Mouse (Mus musculus) forebrain, embryonic 11.5 days (tissue): ENCODE measurements around the gene Pold1. TPM values are rescaled to one million over a fixed set of nuclear protein-coding genes. Genes with fewer than 3 reads are reported as not detected.

ENCODE experiments used
- ATAC-seq: fragments of 200-750 bp; cut with Nextera tagmentation; replicated peaks from 2 replicates; pipeline ENCODE4 v1.8.0; 2017; ENCODE audit warnings: moderate TSS enrichment; ENCODE audit not compliant: low FRiP score
- DNase-seq: peaks from one replicate; pipeline ENCODE4 v3.0.0-alpha.2; 2017; ENCODE audit warnings: low spot score
- H3K27ac ChIP-seq: fragments of 300-500 bp; sonication (generic); 2 replicates; pipeline ENCODE4 v1.5.1; 2014; ENCODE audit warnings: low read depth, low read length
- H3K27me3 ChIP-seq: fragments of 300-500 bp; sonication (generic); 2 replicates; pipeline ENCODE4 v1.6.1; 2014; ENCODE audit warnings: mild to moderate bottlenecking, low read length, mixed read lengths; ENCODE audit not compliant: control insufficient read depth, insufficient read depth
- H3K36me3 ChIP-seq: fragments of 300-500 bp; sonication (generic); 2 replicates; pipeline ENCODE4 v1.6.1; 2014; ENCODE audit warnings: mild to moderate bottlenecking, low read length, moderate library complexity, mixed read lengths; ENCODE audit not compliant: control insufficient read depth, insufficient read depth
- H3K4me1 ChIP-seq: fragments of 300-500 bp; sonication (generic); replicated peaks from 2 replicates; pipeline ENCODE4 v1.6.1; 2014; ENCODE audit warnings: low read length, mixed read lengths; ENCODE audit not compliant: control insufficient read depth, insufficient read depth
- H3K4me2 ChIP-seq: fragments of 300-500 bp; sonication (generic); 2 replicates; pipeline ENCODE4 v1.6.1; 2014; ENCODE audit warnings: low read depth, mild to moderate bottlenecking, low read length, moderate library complexity, mixed read lengths; ENCODE audit not compliant: severe bottlenecking
- H3K4me3 ChIP-seq: fragments of 300-500 bp; sonication (generic); 2 replicates; pipeline ENCODE4 v1.5.1; 2014; ENCODE audit warnings: low read depth, low read length
- H3K9ac ChIP-seq: fragments of 300-500 bp; sonication (generic); 2 replicates; pipeline ENCODE4 v1.6.1; 2014; ENCODE audit warnings: low read length
- H3K9me3 ChIP-seq: fragments of 300-500 bp; sonication (generic); 2 replicates; pipeline ENCODE4 v1.6.1; 2016; ENCODE audit warnings: low read length, mixed read lengths; ENCODE audit not compliant: control insufficient read depth
- WGBS: fragments of 180-500 bp; shearing (Covaris S2); extraction: QIAGEN DNeasy Blood & Tissue Kit; methylation state at CpG from one replicate; pipeline ENCODE4 v1.1.7; 2014; 5-methylcytosine and 5-hydroxymethylcytosine counted together
- polyA plus RNA-seq: library from polyadenylated mRNA; unstranded; fragments of >200 nt; fragmentation: Nextera tagmentation; extraction: Ambion mirVana; gene quantifications from 2 replicates; pipeline ENCODE4 v1.2.1, GENCODE M21; 2014

Gene Pold1
- 124 and 133 TPM in 2 replicates for polyA plus RNA-seq

GRCm38 (mm10) chr7:44548497-44549087 lies at the start of gene Pold1:
TSS of gene Pold1 (minus strand) at chr7:44548849.
- Histone ChIP-seq H3K9me3 (no peaks in the 10 kb centered on the region), H3K4me3 (peak within 1 kb of the TSS; percentile 61), H3K4me1 (peaks cover 9% of the 10 kb centered on the region), H3K4me2 (peak within 1 kb of the TSS; percentile 70), H3K9ac (peak within 1 kb of the TSS; percentile 73), H3K27me3 (no peaks in the 10 kb centered on the region), H3K27ac (0 out of 2 replicates have a peak within 1 kb of the TSS, but pooled peaks have one; percentile 39), H3K36me3 (no peaks in the 10 kb centered on the region; the same call in 1 of the 2 replicates)
- DNase-seq (peak; percentile 100), ATAC-seq (peak; percentile 91)
- WGBS = under 1% methylated on average over 43 of the region's 43 CpGs

DNA sequence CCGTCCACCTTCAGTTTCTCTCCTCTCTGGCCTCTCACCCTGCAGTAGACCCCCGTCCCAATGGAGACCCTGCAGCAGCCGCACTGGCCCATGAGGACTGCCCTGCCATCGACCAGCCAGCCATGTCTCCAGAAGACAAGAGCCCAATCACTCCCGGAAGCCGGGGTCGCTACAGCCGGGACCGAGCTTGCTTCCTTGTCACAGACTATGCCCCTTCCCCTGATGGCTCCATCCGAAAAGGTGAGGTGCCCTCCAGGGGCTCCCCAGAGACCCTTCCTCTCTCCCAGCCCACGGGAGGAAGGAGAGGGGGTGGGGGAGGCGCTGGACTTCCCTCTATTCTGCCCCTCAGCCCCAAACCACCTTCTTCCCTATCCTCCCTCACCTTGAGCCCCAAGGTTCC lies 49.7 kb upstream of the Pold1 start:
- Histone ChIP-seq H3K4me3 (no peak overlapping the region), H3K4me2 (no peak overlapping the region), H3K9me3 (no peaks in the 10 kb centered on the region), H3K4me1 (peaks cover 16% of the 10 kb centered on the region), H3K27me3 (peaks cover 7% of the 10 kb centered on the region), H3K9ac (no peak overlapping the region), H3K36me3 (no peaks in the 10 kb centered on the region), H3K27ac (no peak overlapping the region)
- DNase-seq (no peak), ATAC-seq (no peak)
- WGBS = 89% methylated on average over 12 of the region's 12 CpGs

DNA sequence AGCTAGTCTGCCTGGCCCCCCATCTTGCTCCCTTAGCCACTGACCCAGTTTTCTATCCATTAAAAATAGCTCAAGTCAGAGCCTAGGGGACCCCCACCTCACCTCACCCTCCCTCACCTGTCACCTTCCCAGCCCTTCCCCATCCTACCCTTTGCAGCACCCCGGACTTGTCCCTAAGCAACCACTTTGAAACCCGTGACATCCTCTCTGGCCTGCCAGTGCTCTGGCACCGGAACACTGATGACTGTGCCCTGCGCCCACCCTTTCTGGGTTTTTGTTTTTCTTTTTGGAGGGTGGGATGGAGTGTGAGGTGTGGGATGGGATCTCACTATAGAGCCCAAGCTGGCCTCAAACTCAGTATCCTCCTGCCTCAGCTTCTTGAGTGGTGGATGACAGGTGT lies 49.0 kb upstream of the Pold1 start:
- Histone ChIP-seq H3K27ac (no peak overlapping the region), H3K9me3 (no peaks in the 10 kb centered on the region), H3K9ac (no peak overlapping the region), H3K4me1 (peaks cover 13% of the 10 kb centered on the region; the same call in 1 of the 2 replicates), H3K27me3 (peaks cover 11% of the 10 kb centered on the region), H3K4me2 (no peak overlapping the region), H3K36me3 (no peaks in the 10 kb centered on the region), H3K4me3 (no peak overlapping the region)
- WGBS = 85% methylated on average over 4 of the region's 4 CpGs
- ATAC-seq (no peak), DNase-seq (no peak)

- ATAC-seq (no peak), DNase-seq (no peak)
- Histone ChIP-seq H3K4me3 (no peak overlapping the region), H3K4me1 (peaks cover 15% of the 10 kb centered on the region; the same call in 1 of the 2 replicates), H3K9ac (no peak overlapping the region), H3K36me3 (no peaks in the 10 kb centered on the region), H3K27me3 (peaks cover 17% of the 10 kb centered on the region), H3K27ac (no peak overlapping the region), H3K4me2 (no peak overlapping the region), H3K9me3 (no peaks in the 10 kb centered on the region)
- WGBS = 72% methylated on average over 5 of the region's 5 CpGs
Measured at GRCm38 (mm10) chr7:44596996-44597538, 48.4 kb upstream of the Pold1 start.

DNA sequence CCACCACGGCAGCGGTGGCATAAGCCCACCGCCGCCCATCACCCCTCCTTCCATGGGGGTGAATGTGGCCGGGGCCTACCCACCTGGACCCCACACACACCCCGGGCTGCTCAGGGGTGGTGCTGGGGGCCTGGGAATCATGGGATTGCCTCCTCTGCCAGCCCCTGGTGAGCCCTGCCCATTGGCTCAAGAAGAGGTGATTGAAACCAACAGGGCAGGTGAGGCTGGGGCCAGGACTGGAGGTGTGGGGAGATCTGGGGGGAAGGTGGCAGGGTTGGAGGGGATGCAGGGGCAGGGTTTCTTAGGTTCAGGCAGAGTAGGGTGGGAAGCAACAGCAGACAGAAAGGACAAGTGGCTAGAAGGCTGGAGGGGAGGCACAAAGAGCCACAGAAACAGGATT lies 47.4 kb upstream of the Pold1 start:
- H3K27me3 ChIP-seq = peaks cover 22% of the 10 kb centered on the region
- no peak overlapping the region for H3K27ac ChIP-seq
- ATAC-seq (no peak), DNase-seq (no peak)
- no peak overlapping the region for H3K4me2 ChIP-seq
- no peaks in the 10 kb centered on the region for H3K36me3 ChIP-seq
- no peak overlapping the region for H3K9ac ChIP-seq
- no peak overlapping the region for H3K4me3 ChIP-seq
- H3K9me3 ChIP-seq = no peaks in the 10 kb centered on the region
- 97% methylated on average over 6 of the region's 6 CpGs for WGBS
- peaks cover 18% of the 10 kb centered on the region; the same call in 1 of the 2 replicates for H3K4me1 ChIP-seq

DNA sequence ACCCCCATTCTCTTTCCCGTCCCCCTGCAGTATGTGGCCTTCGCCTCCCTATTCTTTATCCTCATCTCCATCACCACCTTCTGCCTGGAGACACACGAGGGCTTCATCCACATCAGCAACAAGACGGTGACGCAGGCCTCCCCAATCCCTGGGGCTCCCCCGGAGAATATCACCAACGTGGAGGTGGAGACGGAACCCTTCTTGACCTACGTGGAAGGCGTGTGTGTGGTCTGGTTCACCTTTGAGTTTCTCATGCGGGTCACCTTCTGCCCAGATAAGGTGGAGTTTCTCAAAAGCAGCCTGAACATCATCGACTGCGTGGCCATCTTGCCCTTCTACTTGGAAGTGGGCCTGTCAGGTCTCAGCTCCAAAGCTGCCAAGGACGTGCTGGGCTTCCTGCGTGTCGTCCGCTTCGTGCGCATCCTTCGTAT lies 46.5 kb upstream of the Pold1 start:
- DNase-seq = no peak
- H3K4me1 ChIP-seq = peaks cover 18% of the 10 kb centered on the region; the same call in 1 of the 2 replicates
- WGBS = 94% methylated on average over 20 of the region's 20 CpGs

GRCm38 (mm10) chr7:44594291-44594690 lies 45.6 kb upstream of the Pold1 start:
- ATAC-seq (no peak), DNase-seq (no peak)
- no peak overlapping the region for H3K4me3 ChIP-seq
- peaks cover 22% of the 10 kb centered on the region for H3K27me3 ChIP-seq
- H3K4me1 ChIP-seq = peaks cover 22% of the 10 kb centered on the region; the same call in 1 of the 2 replicates
- no peaks in the 10 kb centered on the region for H3K9me3 ChIP-seq
- H3K36me3 ChIP-seq = no peaks in the 10 kb centered on the region
- H3K9ac ChIP-seq = no peak overlapping the region
- H3K27ac ChIP-seq = no peak overlapping the region
- WGBS = 68% methylated on average over 6 of the region's 6 CpGs
- H3K4me2 ChIP-seq = peak overlapping the region; percentile 44

More for the DNA sequence above, 46.5 kb upstream of the Pold1 start:
- Histone ChIP-seq H3K9ac (no peak overlapping the region), H3K27me3 (peaks cover 22% of the 10 kb centered on the region), H3K4me2 (no peak overlapping the region), H3K9me3 (no peaks in the 10 kb centered on the region), H3K4me3 (no peak overlapping the region), H3K36me3 (no peaks in the 10 kb centered on the region), H3K27ac (no peak overlapping the region)
- ATAC-seq = no peak

GRCm38 (mm10) chr7:44593775-44594174 lies 45.1 kb upstream of the Pold1 start:
- H3K27me3 ChIP-seq = peaks cover 22% of the 10 kb centered on the region
- no peak overlapping the region for H3K27ac ChIP-seq
- H3K4me2 ChIP-seq = peak overlapping the region; percentile 44
- peak overlapping the region; percentile 17; the same call in 1 of the 2 replicates for H3K4me3 ChIP-seq
- H3K4me1 ChIP-seq = peaks cover 24% of the 10 kb centered on the region; the same call in 1 of the 2 replicates
- DNase-seq = peak; percentile 96
- H3K9me3 ChIP-seq = no peaks in the 10 kb centered on the region
- ATAC-seq = peak; percentile 22
- H3K36me3 ChIP-seq = no peaks in the 10 kb centered on the region
- no peak overlapping the region for H3K9ac ChIP-seq
- under 1% methylated on average over 22 of the region's 22 CpGs for WGBS
